Mouse (Mus musculus): Measurements from ENCODE around the gene Akap13. TPM values are rescaled to one million over a fixed set of nuclear protein-coding genes. Genes with fewer than 3 reads are reported as not detected.
A peak's percentile ranks its signal among the peaks of the same experiment; 100 is the strongest.
"Not testable (repeated sequence)": the region's sequence is repeated elsewhere in the genome, so short reads cannot be mapped to it uniquely, and the experiment has no call there.

The Akap13 gene
- total RNA-seq, 2 experiments from 2014 or later = 22.5 to 29.6 TPM

GRCm38 (mm10) chr7:75791092-75791837 is 335.9 kb downstream of the Akap13 start:
- intact Hi-C loops (cut with DNase I) = not testable (repeated sequence)
- peak in 1 of 2 experiments; percentile 35 for DNase-seq (ENCODE audit: low spot score in 2 of 2)

GRCm38 (mm10) chr7:75793091-75793490 is 337.8 kb downstream of the Akap13 start:
- DNase-seq (ENCODE audit: low spot score in 2 of 2) = no peak
- intact Hi-C loops (cut with DNase I) = no loop called here

GRCm38 (mm10) chr7:75793654-75794335 is 338.5 kb downstream of the Akap13 start:
- intact Hi-C loops (cut with DNase I) = no loop called here

GRCm38 (mm10) chr7:75795106-75795505 is 339.8 kb downstream of the Akap13 start:
- intact Hi-C loops (cut with DNase I) = no loop called here
- DNase-seq (ENCODE audit: low spot score in 2 of 2) = no peak

More at GRCm38 (mm10) chr7:75793654-75794335, 338.5 kb downstream of the Akap13 start:
- no peak for DNase-seq (ENCODE audit: low spot score in 2 of 2)

- intact Hi-C loops (cut with DNase I) = no loop called here
Measured at GRCm38 (mm10) chr7:75796474-75796873, 341.1 kb downstream of the Akap13 start.

GRCm38 (mm10) chr7:75800530-75800929 is 345.2 kb downstream of the Akap13 start:
- intact Hi-C loops (cut with DNase I) = no loop called here
- no peak for DNase-seq (ENCODE audit: low spot score in 2 of 2)

More at GRCm38 (mm10) chr7:75796474-75796873, 341.1 kb downstream of the Akap13 start:
- DNase-seq (ENCODE audit: low spot score in 2 of 2) = peak in 1 of 2 experiments; percentile 12

- DNase-seq (ENCODE audit: low spot score in 2 of 2) = no peak
- intact Hi-C loops (cut with DNase I) = no loop called here
Measured at GRCm38 (mm10) chr7:75801022-75801421, 345.7 kb downstream of the Akap13 start.

GRCm38 (mm10) chr7:75801621-75802358 is 346.5 kb downstream of the Akap13 start:
- no peak for DNase-seq (ENCODE audit: low spot score in 2 of 2)
- intact Hi-C loops (cut with DNase I) = no loop called here

GRCm38 (mm10) chr7:75802887-75803286 is 347.6 kb downstream of the Akap13 start:
- intact Hi-C loops (cut with DNase I) = no loop called here
- no peak for DNase-seq (ENCODE audit: low spot score in 2 of 2)

Small RNA genes within 50 kb of the gene (microRNA-seq; reads per million reads assigned to microRNA genes)
- 0 reads per million in 2 experiments for gene Gm23251

Other genes starting within 250 kb of the Akap13 start
- 100 to 1,000 TPM; 327 to 351 TPM for gene Sv2b, start 146.3 kb upstream of the Akap13 start, total RNA-seq (2021)

Measured in left cerebral cortex, postnatal 14 days (tissue).